Mouse (Mus musculus): Measurements from ENCODE around the gene Ubl4a. TPM values are rescaled to one million over a fixed set of nuclear protein-coding genes. Genes with fewer than 3 reads are reported as not detected.

Ubl4a gene
- polyA plus RNA-seq, 1 experiment from 2014 or later: 65.2 TPM

- no peaks in the 10 kb centered on the region for H3K36me3 ChIP-seq (ENCODE audit: insufficient read depth, low read length)
- H3K27ac ChIP-seq: peak overlapping the region; percentile 36; the same call in 1 of the 2 replicates
- peak overlapping the region; percentile 53 for H3K9ac ChIP-seq (ENCODE audit: low read depth, low read length)
- no peaks in the 10 kb centered on the region for H3K4me1 ChIP-seq (replicated peaks; ENCODE audit: insufficient read depth, low read length)
- no peaks in the 10 kb centered on the region for H3K27me3 ChIP-seq (ENCODE audit: insufficient read depth, low read length)
- TF ChIP-seq CTCF (IDR thresholded peaks at IDR 0.05; ENCODE audit: low read depth): no peak
- ATAC-seq (replicated peaks; ENCODE audit: low FRiP score, low read depth): no peak
- H3K4me2 ChIP-seq (ENCODE audit: low read length): peak overlapping the region; percentile 58
- H3K9me3 ChIP-seq (replicated peaks; ENCODE audit: low read length): no peaks in the 10 kb centered on the region
- peak overlapping the region; percentile 47 for H3K4me3 ChIP-seq (replicated peaks; ENCODE audit: low read depth, low read length)
- no peak for DNase-seq (ENCODE audit: low spot score)
- 32% methylated on average over 13 of the region's 13 CpGs for WGBS
Observed at GRCm38 (mm10) chrX:74352645-74353466, 20.2 kb downstream of the Ubl4a start.

GRCm38 (mm10) chrX:74330166-74330930 lies 42.7 kb downstream of the Ubl4a start:
- no peak overlapping the region; the same call in 1 of the 2 replicates for H3K4me3 ChIP-seq (replicated peaks; ENCODE audit: low read depth, low read length)

DNA sequence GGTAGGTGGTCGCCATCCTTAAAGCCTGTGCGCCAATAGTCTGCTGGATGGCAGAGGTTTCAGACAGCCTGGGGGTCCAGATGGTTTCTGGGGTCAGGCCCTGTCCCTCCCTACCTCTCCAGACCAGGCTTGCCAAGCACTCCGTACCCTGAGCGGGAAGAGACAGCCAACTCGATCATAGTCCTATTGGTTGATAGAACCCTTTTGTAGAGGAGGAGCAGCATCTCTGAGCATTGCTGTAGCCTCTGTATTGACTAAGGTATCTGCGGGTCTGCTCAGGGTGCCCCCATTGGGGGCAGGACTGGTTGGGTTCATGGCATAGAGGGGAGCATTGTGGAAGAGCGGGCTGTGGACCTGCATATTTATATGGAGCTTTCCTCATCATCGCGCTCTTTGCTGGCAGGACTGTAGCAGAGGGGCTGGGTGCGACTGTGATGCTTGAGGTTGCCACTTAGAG lies 43.8 kb downstream of the Ubl4a start:
- H3K36me3 ChIP-seq (ENCODE audit: insufficient read depth, low read length): no peaks in the 10 kb centered on the region
- no peak overlapping the region for H3K27ac ChIP-seq
- ATAC-seq (replicated peaks; ENCODE audit: low FRiP score, low read depth): peak; percentile 43
- no peaks in the 10 kb centered on the region for H3K9me3 ChIP-seq (replicated peaks; ENCODE audit: low read length)
- H3K27me3 ChIP-seq (ENCODE audit: insufficient read depth, low read length): no peaks in the 10 kb centered on the region
- DNase-seq (ENCODE audit: low spot score): no peak
- 37% methylated on average over 10 of the region's 10 CpGs for WGBS
- peak overlapping the region; percentile 61 for H3K4me2 ChIP-seq (ENCODE audit: low read length)
- no peaks in the 10 kb centered on the region for H3K4me1 ChIP-seq (replicated peaks; ENCODE audit: insufficient read depth, low read length)
- H3K4me3 ChIP-seq (replicated peaks; ENCODE audit: low read depth, low read length): peak overlapping the region; percentile 38
- no peak for TF ChIP-seq CTCF (IDR thresholded peaks at IDR 0.05; ENCODE audit: low read depth)
- peak overlapping the region; percentile 70 for H3K9ac ChIP-seq (ENCODE audit: low read depth, low read length)

More at GRCm38 (mm10) chrX:74330166-74330930, 42.7 kb downstream of the Ubl4a start:
- DNase-seq (ENCODE audit: low spot score) (no peak), ATAC-seq (replicated peaks; ENCODE audit: low FRiP score, low read depth) (no peak)
- 50% methylated on average over 2 of the region's 2 CpGs for whole genome bisulfite sequencing
- Histone ChIP-seq H3K4me1 (replicated peaks; ENCODE audit: insufficient read depth, low read length) (no peaks in the 10 kb centered on the region), H3K36me3 (ENCODE audit: insufficient read depth, low read length) (0 out of 2 replicates have a peak, but pooled peaks cover 4% of the 10 kb centered on the region), H3K27ac (no peak overlapping the region), H3K9ac (ENCODE audit: low read depth, low read length) (no peak overlapping the region), H3K27me3 (ENCODE audit: insufficient read depth, low read length) (no peaks in the 10 kb centered on the region), H3K4me2 (ENCODE audit: low read length) (peak overlapping the region; percentile 61), H3K9me3 (replicated peaks; ENCODE audit: low read length) (no peaks in the 10 kb centered on the region)
- no peak for TF ChIP-seq CTCF (IDR thresholded peaks at IDR 0.05; ENCODE audit: low read depth)

- H3K4me1 ChIP-seq (replicated peaks; ENCODE audit: insufficient read depth, low read length): no peaks in the 10 kb centered on the region
- peak; percentile 93 for ATAC-seq (replicated peaks; ENCODE audit: low FRiP score, low read depth)
- H3K27me3 ChIP-seq (ENCODE audit: insufficient read depth, low read length): no peaks in the 10 kb centered on the region
- 35% methylated on average over 23 of the region's 30 CpGs for WGBS
- peak within 1 kb of the TSS; percentile 38 for H3K4me3 ChIP-seq (replicated peaks; ENCODE audit: low read depth, low read length)
- peak within 1 kb of the TSS; percentile 61 for H3K4me2 ChIP-seq (ENCODE audit: low read length)
- TF ChIP-seq CTCF (IDR thresholded peaks at IDR 0.05; ENCODE audit: low read depth): no peak
- H3K9me3 ChIP-seq (replicated peaks; ENCODE audit: low read length): no peaks in the 10 kb centered on the region
- DNase-seq (ENCODE audit: low spot score): peak; percentile 70
- peak within 1 kb of the TSS; percentile 70; the same call in 1 of the 2 replicates for H3K27ac ChIP-seq
- H3K36me3 ChIP-seq (ENCODE audit: insufficient read depth, low read length): no peaks in the 10 kb centered on the region
- peak within 1 kb of the TSS; percentile 70 for H3K9ac ChIP-seq (ENCODE audit: low read depth, low read length)
Observed at GRCm38 (mm10) chrX:74328725-74329161, 44.3 kb downstream of the Ubl4a start, which contains the start of gene Plxna3. Plxna3 (plus strand) TSS chrX:74329066.

Small RNA genes lying within 50 kb of the gene (microRNA-seq; reads per million reads assigned to microRNA genes)
- gene Mir7092: 0.60 reads per million

Other genes starting within 250 kb of the Ubl4a start
- not detected in 2 replicates for gene Opn1mw, start 245.8 kb downstream of the Ubl4a start, polyA plus RNA-seq (2015; fragmentation: Nextera tagmentation; extraction: Ambion mirVana)
- 9.3 and 9.4 TPM in 2 replicates for gene Mecp2, start 237.9 kb downstream of the Ubl4a start, polyA plus RNA-seq (2015; fragmentation: Nextera tagmentation; extraction: Ambion mirVana)
- gene Tex28, start 205.4 kb downstream of the Ubl4a start, polyA plus RNA-seq (2015; fragmentation: Nextera tagmentation; extraction: Ambion mirVana): not detected in 2 replicates
- not detected in 2 replicates for gene Tktl1, start 196.0 kb downstream of the Ubl4a start, polyA plus RNA-seq (2015; fragmentation: Nextera tagmentation; extraction: Ambion mirVana)
- gene Flna, start 123.4 kb downstream of the Ubl4a start, polyA plus RNA-seq (2015; fragmentation: Nextera tagmentation; extraction: Ambion mirVana): 185 and 206 TPM in 2 replicates
- 19.1 and 20.2 TPM in 2 replicates for gene Emd, start 118.5 kb downstream of the Ubl4a start, polyA plus RNA-seq (2015; fragmentation: Nextera tagmentation; extraction: Ambion mirVana)
- 860 and 883 TPM in 2 replicates for gene Rpl10, start 102.4 kb downstream of the Ubl4a start, polyA plus RNA-seq (2015; fragmentation: Nextera tagmentation; extraction: Ambion mirVana)
- gene Taz, start 91.3 kb downstream of the Ubl4a start, polyA plus RNA-seq (2015; fragmentation: Nextera tagmentation; extraction: Ambion mirVana): 90.2 and 91.1 TPM in 2 replicates
- 14.1 and 15.0 TPM in 2 replicates for gene Dnase1l1, start 90.9 kb downstream of the Ubl4a start, polyA plus RNA-seq (2015; fragmentation: Nextera tagmentation; extraction: Ambion mirVana)
- 150 and 169 TPM in 2 replicates for gene Atp6ap1, start 76.1 kb downstream of the Ubl4a start, polyA plus RNA-seq (2015; fragmentation: Nextera tagmentation; extraction: Ambion mirVana)
- gene Gdi1, start 68.2 kb downstream of the Ubl4a start, polyA plus RNA-seq (2015; fragmentation: Nextera tagmentation; extraction: Ambion mirVana): 95.2 and 111 TPM in 2 replicates
- 49.6 and 55.2 TPM in 2 replicates for gene Fam50a, start 60.2 kb downstream of the Ubl4a start, polyA plus RNA-seq (2015; fragmentation: Nextera tagmentation; extraction: Ambion mirVana)
- gene Plxna3, start 44.2 kb downstream of the Ubl4a start, polyA plus RNA-seq (2015; fragmentation: Nextera tagmentation; extraction: Ambion mirVana): 4.0 and 5.2 TPM in 2 replicates
- 134 and 138 TPM in 2 replicates for gene Lage3, start 19.6 kb downstream of the Ubl4a start, polyA plus RNA-seq (2015; fragmentation: Nextera tagmentation; extraction: Ambion mirVana)
- gene Slc10a3, start 131 bp upstream of the Ubl4a start, polyA plus RNA-seq (2015; fragmentation: Nextera tagmentation; extraction: Ambion mirVana): 23.4 and 24.1 TPM in 2 replicates
- 37.0 and 37.1 TPM in 2 replicates for gene Fam3a, start 20.1 kb upstream of the Ubl4a start, polyA plus RNA-seq (2015; fragmentation: Nextera tagmentation; extraction: Ambion mirVana)
- 17.1 and 18.1 TPM in 2 replicates for gene Ikbkg, start 20.1 kb upstream of the Ubl4a start, polyA plus RNA-seq (2015; fragmentation: Nextera tagmentation; extraction: Ambion mirVana)
- gene G6pdx, start 56.0 kb upstream of the Ubl4a start, polyA plus RNA-seq (2015; fragmentation: Nextera tagmentation; extraction: Ambion mirVana): 31.8 and 34.5 TPM in 2 replicates
- gene Gm6880, start 108.2 kb upstream of the Ubl4a start, polyA plus RNA-seq (2015; fragmentation: Nextera tagmentation; extraction: Ambion mirVana): not detected in 2 replicates
- gene Olfr1326-ps1, start 201.7 kb upstream of the Ubl4a start, polyA plus RNA-seq (2015; fragmentation: Nextera tagmentation; extraction: Ambion mirVana): not detected in 2 replicates
- not detected in 2 replicates for gene Olfr1325, start 219.5 kb upstream of the Ubl4a start, polyA plus RNA-seq (2015; fragmentation: Nextera tagmentation; extraction: Ambion mirVana)